Mouse (Mus musculus): ENCODE measurements around the gene Nsg1. TPM values are rescaled to one million over a fixed set of nuclear protein-coding genes. Genes with fewer than 3 reads are reported as not detected.

Gene Nsg1
- polyA plus RNA-seq (2012; rRNA removed), result 314 and 320 TPM in 2 replicates

DNA sequence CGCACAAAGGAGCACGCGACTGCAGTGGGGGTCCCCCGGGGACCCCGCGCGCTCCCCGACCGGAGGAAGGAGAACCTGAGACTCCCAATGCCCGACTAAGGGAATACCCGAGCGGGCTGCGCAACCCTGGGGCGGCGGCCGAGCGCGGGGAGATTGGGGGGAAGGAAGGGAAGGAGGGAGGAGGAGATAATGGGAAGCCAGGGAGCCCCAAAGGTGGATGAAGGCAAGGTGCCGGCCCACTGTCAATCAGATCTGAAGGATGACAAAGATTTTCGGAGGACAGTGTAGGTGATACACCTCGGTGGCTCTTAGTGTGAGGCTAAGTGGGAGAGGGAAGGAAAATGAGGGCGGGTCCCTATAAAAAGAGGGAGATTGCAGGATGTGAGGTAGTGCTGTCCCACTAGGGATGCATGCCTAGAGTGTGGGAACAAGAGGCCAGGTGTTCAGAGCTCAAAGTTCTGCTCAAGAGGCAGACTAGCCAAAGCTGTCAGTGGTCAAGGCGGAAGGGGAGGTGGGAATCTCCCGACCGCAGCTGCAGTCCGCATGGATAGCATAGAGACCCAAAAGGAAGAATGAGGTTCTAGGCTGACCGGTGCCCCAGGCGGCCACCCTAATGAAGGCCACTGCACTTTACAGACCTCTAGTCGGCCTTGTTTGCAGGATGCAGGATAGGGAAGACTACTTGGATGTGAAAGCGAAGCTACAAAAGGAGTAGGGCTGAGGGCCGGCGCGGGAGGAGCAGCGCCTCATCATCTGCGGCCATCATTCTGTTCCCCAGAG is at the start of gene Nsg1:
Gene Nsg1 (minus strand): TSS at position 274 of the 780 bp plus-strand sequence.
- H3K4me1 ChIP-seq (ENCODE audit: control insufficient read depth, insufficient read depth, low read length), result peaks cover 8% of the 10 kb centered on the region
- H3K27ac ChIP-seq (ENCODE audit: insufficient read depth, low read length), result peak within 1 kb of the TSS; percentile 99
- TF ChIP-seq CTCF (IDR thresholded peaks at IDR 0.05; ENCODE audit: extremely low read depth, insufficient read depth, low read length), result no peak
- TF ChIP-seq POLR2A (IDR thresholded peaks at IDR 0.05; ENCODE audit: extremely low read depth, insufficient read depth, low read length), result no peak
- peak within 1 kb of the TSS; percentile 89 for H3K4me3 ChIP-seq (ENCODE audit: insufficient read depth, low read length)

DNA sequence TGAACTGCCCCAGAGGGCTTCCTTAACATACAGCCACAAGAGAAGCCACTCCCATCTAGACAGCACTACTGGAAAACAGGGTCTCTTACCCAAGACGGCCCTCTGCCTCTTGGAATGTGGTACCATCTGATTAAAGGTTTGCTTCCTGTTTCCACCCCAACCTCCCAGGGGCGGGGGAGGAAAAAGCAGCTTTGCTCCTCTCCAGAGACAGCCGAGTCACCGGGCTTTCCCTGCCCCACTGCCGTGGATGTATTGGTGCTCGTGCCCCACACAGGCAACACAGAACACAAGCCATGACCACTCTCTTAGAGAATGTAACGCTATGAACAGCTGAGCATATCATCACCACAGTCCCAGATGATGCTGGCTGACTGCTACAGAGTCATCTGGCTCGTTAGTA is 49.3 kb upstream of the Nsg1 start:
- TF ChIP-seq CTCF (IDR thresholded peaks at IDR 0.05; ENCODE audit: extremely low read depth, insufficient read depth, low read length) (no peak), POLR2A (IDR thresholded peaks at IDR 0.05; ENCODE audit: extremely low read depth, insufficient read depth, low read length) (no peak)
- no peak overlapping the region for H3K4me3 ChIP-seq (ENCODE audit: insufficient read depth, low read length)
- no peak overlapping the region for H3K27ac ChIP-seq (ENCODE audit: insufficient read depth, low read length)
- peaks cover 7% of the 10 kb centered on the region for H3K4me1 ChIP-seq (ENCODE audit: control insufficient read depth, insufficient read depth, low read length)

DNA sequence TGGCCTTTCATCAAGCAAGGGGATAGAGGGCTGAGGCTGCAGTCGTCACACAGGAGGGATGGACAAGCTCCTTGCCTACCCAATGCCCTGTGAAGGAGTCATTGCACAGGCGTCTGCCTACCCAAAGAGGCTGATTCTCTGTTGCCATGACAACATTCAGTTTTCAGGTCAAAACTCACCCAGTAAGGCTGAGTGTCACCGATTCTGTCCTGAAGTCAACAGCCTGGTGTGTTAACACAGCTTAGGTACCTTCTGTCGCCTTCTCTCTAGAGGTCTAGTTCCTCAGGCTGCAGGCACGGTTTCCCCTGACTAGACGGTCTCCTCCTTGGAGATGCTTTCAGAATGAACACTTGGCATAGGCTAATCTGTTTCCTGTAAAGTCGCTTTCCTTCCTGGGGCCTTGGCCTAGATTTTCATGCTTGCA is 45.6 kb upstream of the Nsg1 start:
- Histone ChIP-seq H3K4me3 (ENCODE audit: insufficient read depth, low read length) (no peak overlapping the region), H3K4me1 (ENCODE audit: control insufficient read depth, insufficient read depth, low read length) (peaks cover 7% of the 10 kb centered on the region)

DNA sequence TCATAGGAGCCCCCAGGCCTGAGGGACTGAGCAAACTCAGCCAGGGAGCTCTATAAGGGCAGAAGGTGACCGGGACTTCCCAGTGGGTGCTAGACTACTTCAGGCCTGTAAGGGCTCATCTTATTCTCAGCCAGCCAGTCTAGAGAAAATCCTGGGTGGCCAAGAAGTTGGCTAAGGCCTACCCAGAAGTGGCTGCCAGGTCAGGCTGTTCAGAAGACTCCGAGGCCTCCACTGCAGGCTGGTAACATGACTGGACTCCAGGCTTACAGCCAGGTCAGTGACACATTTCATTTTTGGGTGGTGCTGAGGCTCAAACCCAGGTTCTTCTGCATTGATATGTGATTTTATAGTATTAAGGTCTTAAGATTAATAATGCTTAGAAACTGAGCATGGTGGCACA is 40.0 kb upstream of the Nsg1 start:
- TF ChIP-seq CTCF (IDR thresholded peaks at IDR 0.05; ENCODE audit: extremely low read depth, insufficient read depth, low read length), result no peak
- no peak for TF ChIP-seq POLR2A (IDR thresholded peaks at IDR 0.05; ENCODE audit: extremely low read depth, insufficient read depth, low read length)
- H3K27ac ChIP-seq (ENCODE audit: insufficient read depth, low read length), result no peak overlapping the region
- H3K4me3 ChIP-seq (ENCODE audit: insufficient read depth, low read length), result no peak overlapping the region
- no peaks in the 10 kb centered on the region for H3K4me1 ChIP-seq (ENCODE audit: control insufficient read depth, insufficient read depth, low read length)

More for the DNA sequence above, 45.6 kb upstream of the Nsg1 start:
- TF ChIP-seq CTCF (IDR thresholded peaks at IDR 0.05; ENCODE audit: extremely low read depth, insufficient read depth, low read length), result no peak
- TF ChIP-seq POLR2A (IDR thresholded peaks at IDR 0.05; ENCODE audit: extremely low read depth, insufficient read depth, low read length), result no peak
- no peak overlapping the region for H3K27ac ChIP-seq (ENCODE audit: insufficient read depth, low read length)

DNA sequence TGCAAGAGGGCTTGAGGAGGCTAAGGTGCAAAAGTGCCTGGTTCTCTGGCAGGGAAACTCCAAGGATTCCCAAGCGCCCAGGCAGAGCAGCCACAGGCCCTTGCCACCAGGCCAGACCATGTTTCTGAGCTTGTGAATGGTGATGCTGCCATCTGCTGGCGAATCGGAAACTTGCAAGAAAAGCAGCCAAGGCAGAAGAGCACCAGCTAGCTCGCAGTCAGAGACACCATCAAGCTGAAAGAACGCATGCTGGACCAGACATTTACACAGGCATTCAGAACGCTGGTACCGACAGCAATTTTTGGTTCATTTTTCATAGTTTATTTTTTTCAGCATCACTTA is 37.7 kb upstream of the Nsg1 start:
- Histone ChIP-seq H3K4me1 (ENCODE audit: control insufficient read depth, insufficient read depth, low read length) (no peaks in the 10 kb centered on the region), H3K27ac (ENCODE audit: insufficient read depth, low read length) (no peak overlapping the region), H3K4me3 (ENCODE audit: insufficient read depth, low read length) (no peak overlapping the region)
- TF ChIP-seq CTCF (IDR thresholded peaks at IDR 0.05; ENCODE audit: extremely low read depth, insufficient read depth, low read length), result peak; percentile 97
- no peak for TF ChIP-seq POLR2A (IDR thresholded peaks at IDR 0.05; ENCODE audit: extremely low read depth, insufficient read depth, low read length)

DNA sequence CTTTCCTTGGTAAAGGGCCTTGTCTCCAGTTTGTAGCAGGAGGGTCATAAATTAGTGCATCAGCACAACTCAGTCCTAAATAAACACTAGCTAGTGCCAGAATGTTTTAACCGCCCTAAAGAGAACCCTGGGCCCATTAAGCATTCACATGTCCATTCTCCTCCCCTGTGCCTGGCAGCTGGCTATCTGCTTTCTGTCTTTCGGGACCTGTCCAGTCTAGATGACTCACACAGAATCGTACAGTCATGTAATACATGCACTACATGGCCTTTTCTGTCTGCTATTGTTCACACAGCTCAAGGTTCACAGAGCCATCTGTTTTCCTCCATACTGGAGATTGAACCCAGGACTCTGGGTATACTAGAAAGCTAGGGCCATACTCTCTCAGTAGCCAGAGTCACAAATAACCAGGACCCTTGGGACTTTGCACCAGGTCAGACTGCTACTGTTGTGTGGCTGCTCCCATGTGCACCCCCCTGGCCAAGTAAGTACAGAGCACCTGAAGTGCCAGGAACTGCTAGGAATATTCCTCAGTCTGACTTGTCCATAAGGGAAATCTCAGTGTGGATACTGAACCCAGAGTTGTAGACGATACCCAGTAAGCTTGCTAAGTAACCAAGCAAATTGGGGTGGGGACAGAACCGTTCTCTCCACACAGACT is 37.2 kb upstream of the Nsg1 start:
- H3K4me1 ChIP-seq (ENCODE audit: control insufficient read depth, insufficient read depth, low read length), result no peaks in the 10 kb centered on the region
- no peak overlapping the region for H3K4me3 ChIP-seq (ENCODE audit: insufficient read depth, low read length)
- H3K27ac ChIP-seq (ENCODE audit: insufficient read depth, low read length), result no peak overlapping the region
- no peak for TF ChIP-seq POLR2A (IDR thresholded peaks at IDR 0.05; ENCODE audit: extremely low read depth, insufficient read depth, low read length)
- no peak for TF ChIP-seq CTCF (IDR thresholded peaks at IDR 0.05; ENCODE audit: extremely low read depth, insufficient read depth, low read length)

DNA sequence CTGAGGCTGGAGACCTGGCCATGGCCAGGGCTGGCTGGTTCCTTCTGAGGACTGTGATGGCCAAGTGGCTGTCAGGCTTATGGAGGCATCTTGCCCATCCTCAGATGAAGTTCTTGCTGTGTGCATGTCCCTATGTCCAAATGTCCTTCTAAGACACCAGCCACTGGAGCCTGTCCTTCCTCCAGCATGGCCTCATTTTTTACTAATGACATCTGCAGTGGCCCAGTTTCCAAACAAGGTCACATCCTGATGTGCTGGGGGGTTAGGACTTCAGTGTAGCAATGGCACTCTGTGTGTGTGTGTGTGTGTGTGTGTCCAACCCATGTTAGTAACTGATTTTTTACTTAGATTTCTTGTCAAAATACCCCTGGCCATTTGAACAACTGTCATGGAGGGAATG is 36.2 kb upstream of the Nsg1 start:
- TF ChIP-seq POLR2A (IDR thresholded peaks at IDR 0.05; ENCODE audit: extremely low read depth, insufficient read depth, low read length) (no peak), CTCF (IDR thresholded peaks at IDR 0.05; ENCODE audit: extremely low read depth, insufficient read depth, low read length) (no peak)
- H3K4me3 ChIP-seq (ENCODE audit: insufficient read depth, low read length), result no peak overlapping the region
- no peak overlapping the region for H3K27ac ChIP-seq (ENCODE audit: insufficient read depth, low read length)
- no peaks in the 10 kb centered on the region for H3K4me1 ChIP-seq (ENCODE audit: control insufficient read depth, insufficient read depth, low read length)

DNA sequence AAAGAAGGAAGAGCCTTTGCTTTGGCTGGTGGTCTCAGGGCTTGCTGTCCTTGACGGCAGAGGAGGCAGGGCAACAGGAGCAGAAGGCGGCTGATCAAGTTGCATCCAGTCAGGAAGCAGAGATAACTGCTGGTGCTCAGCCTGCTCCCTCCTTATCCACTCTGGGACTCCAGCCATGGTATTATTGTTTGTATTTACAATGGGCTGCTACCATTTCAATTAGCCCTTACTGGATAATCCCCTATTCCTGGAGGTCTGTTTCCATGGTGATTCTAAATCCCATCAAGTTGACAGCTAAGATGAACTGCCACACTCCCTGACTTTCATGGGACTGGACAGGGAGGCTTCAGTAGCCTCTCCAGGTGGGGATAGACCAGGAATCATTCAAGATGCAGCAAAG is 35.2 kb upstream of the Nsg1 start:
- H3K4me1 ChIP-seq (ENCODE audit: control insufficient read depth, insufficient read depth, low read length), result no peaks in the 10 kb centered on the region
- TF ChIP-seq POLR2A (IDR thresholded peaks at IDR 0.05; ENCODE audit: extremely low read depth, insufficient read depth, low read length) (no peak), CTCF (IDR thresholded peaks at IDR 0.05; ENCODE audit: extremely low read depth, insufficient read depth, low read length) (no peak)
- no peak overlapping the region for H3K27ac ChIP-seq (ENCODE audit: insufficient read depth, low read length)
- H3K4me3 ChIP-seq (ENCODE audit: insufficient read depth, low read length), result no peak overlapping the region

DNA sequence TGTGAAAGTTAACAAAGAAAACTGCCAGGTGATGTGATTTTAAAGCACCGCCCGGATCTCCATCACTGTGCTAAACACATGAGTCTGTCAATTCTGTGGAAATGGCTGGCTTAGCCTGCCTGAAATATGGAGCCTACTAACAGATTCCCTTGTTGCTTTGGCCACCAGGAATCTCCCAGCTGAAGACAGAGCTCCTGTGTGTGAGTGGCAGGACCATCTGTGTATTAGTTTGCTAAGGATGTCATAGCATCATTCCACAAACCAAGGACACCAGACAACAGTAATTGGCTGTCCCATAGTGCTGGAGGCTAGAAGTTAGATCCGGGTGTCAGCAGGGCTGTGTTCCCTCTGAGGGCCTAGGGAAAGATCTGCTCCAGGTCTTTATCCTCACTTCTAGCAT is 31.2 kb upstream of the Nsg1 start:
- no peak overlapping the region for H3K4me3 ChIP-seq (ENCODE audit: insufficient read depth, low read length)
- H3K4me1 ChIP-seq (ENCODE audit: control insufficient read depth, insufficient read depth, low read length), result no peaks in the 10 kb centered on the region
- no peak for TF ChIP-seq POLR2A (IDR thresholded peaks at IDR 0.05; ENCODE audit: extremely low read depth, insufficient read depth, low read length)
- no peak overlapping the region for H3K27ac ChIP-seq (ENCODE audit: insufficient read depth, low read length)

DNA sequence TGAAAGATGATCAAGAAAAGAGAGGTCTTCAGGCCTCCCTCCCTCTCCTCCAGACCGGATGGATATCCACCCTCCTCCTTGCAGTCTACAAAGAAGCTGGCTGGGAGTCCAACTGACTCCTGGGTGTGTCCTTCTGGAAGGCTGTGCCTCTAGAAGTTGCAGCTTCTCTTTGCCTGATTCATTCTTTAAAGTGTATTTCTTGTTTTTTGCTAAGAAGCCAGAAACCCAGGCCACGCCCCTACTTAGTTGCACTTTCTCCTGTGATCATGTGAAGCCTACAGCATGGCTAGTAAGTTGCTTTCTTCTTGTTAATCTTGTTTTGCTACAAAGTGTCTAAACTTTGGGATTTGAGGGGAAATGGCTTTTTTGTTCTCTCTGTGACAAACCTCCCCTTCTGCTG is 27.3 kb upstream of the Nsg1 start:
- no peak overlapping the region for H3K27ac ChIP-seq (ENCODE audit: insufficient read depth, low read length)
- no peak for TF ChIP-seq CTCF (IDR thresholded peaks at IDR 0.05; ENCODE audit: extremely low read depth, insufficient read depth, low read length)
- no peak for TF ChIP-seq POLR2A (IDR thresholded peaks at IDR 0.05; ENCODE audit: extremely low read depth, insufficient read depth, low read length)
- no peak overlapping the region for H3K4me3 ChIP-seq (ENCODE audit: insufficient read depth, low read length)
- no peaks in the 10 kb centered on the region for H3K4me1 ChIP-seq (ENCODE audit: control insufficient read depth, insufficient read depth, low read length)
